Mouse (Mus musculus): Measurements from ENCODE around the gene Scg5. TPM values are rescaled to one million over a fixed set of nuclear protein-coding genes. Genes with fewer than 3 reads are reported as not detected.

Gene Scg5
- total RNA-seq (2021) = 100 to 1,000 TPM; 378 to 402 TPM
- long read RNA-seq, experiment 1, transcript Scg5-201 (6 exons, 1,208 nt) = major isoform, 219 of 273 reads
- long read RNA-seq, experiment 1, partial matches to known transcripts = 41 of 273 reads
- long read RNA-seq, experiment 1, other reads (novel, unspliced or antisense) = 13 of 273 reads
- long read RNA-seq, experiment 2, transcript Scg5-201 (6 exons, 1,208 nt) = major isoform, 341 of 419 reads
- long read RNA-seq, experiment 2, partial matches to known transcripts = 57 of 419 reads
- long read RNA-seq, experiment 2, other reads (novel, unspliced or antisense) = 21 of 419 reads

- peak within 1 kb of the TSS; percentile 73 for H3K4me3 ChIP-seq
- TF ChIP-seq CTCF (conservative IDR thresholded peaks at IDR 0.05) = no peak
- H3K27ac ChIP-seq = peak within 1 kb of the TSS; percentile 90
- peak; percentile 79 to 88 for DNase-seq (ENCODE audit: low spot score in 2 of 2)
Measured at GRCm38 (mm10) chr2:113828943-113829882, at the start of gene Scg5. Gene Scg5, minus strand, starts transcription at chr2:113829121.

GRCm38 (mm10) chr2:113870115-113870514, 41.2 kb upstream of the Scg5 start:
- TF ChIP-seq CTCF (conservative IDR thresholded peaks at IDR 0.05) = no peak
- Histone ChIP-seq H3K27ac (no peak overlapping the region), H3K4me3 (no peak overlapping the region)
- peak in 1 of 2 experiments; percentile 19 for DNase-seq (ENCODE audit: low spot score in 2 of 2)

GRCm38 (mm10) chr2:113868404-113868803, 39.5 kb upstream of the Scg5 start:
- TF ChIP-seq CTCF (conservative IDR thresholded peaks at IDR 0.05) = no peak
- no peak for DNase-seq (ENCODE audit: low spot score in 2 of 2)
- H3K4me3 ChIP-seq = no peak overlapping the region
- no peak overlapping the region for H3K27ac ChIP-seq

- DNase-seq (ENCODE audit: low spot score in 2 of 2) = no peak
Measured at GRCm38 (mm10) chr2:113866155-113866554, 37.2 kb upstream of the Scg5 start.

GRCm38 (mm10) chr2:113849141-113849540, 20.2 kb upstream of the Scg5 start:
- no peak for TF ChIP-seq CTCF (conservative IDR thresholded peaks at IDR 0.05)
- H3K27ac ChIP-seq = peak overlapping the region; percentile 98
- peak overlapping the region; percentile 87 for H3K4me3 ChIP-seq
- peak in 1 of 2 experiments; percentile 16 for DNase-seq (ENCODE audit: low spot score in 2 of 2)

More at GRCm38 (mm10) chr2:113866155-113866554, 37.2 kb upstream of the Scg5 start:
- no peak overlapping the region for H3K27ac ChIP-seq
- no peak overlapping the region for H3K4me3 ChIP-seq
- TF ChIP-seq CTCF (conservative IDR thresholded peaks at IDR 0.05) = peak; percentile 83

- peak within 1 kb of the TSS; percentile 98 for H3K27ac ChIP-seq
- H3K4me3 ChIP-seq = peak within 1 kb of the TSS; percentile 87
- TF ChIP-seq CTCF (conservative IDR thresholded peaks at IDR 0.05) = no peak
- DNase-seq (ENCODE audit: low spot score in 2 of 2) = peak; percentile 87 to 91
Measured at GRCm38 (mm10) chr2:113848245-113849121, 19.6 kb upstream of the Scg5 start, which contains the start of gene Arhgap11a. Gene Arhgap11a, minus strand, starts transcription at chr2:113848661.

GRCm38 (mm10) chr2:113847678-113848244, 18.8 kb upstream of the Scg5 start:
- no peak for DNase-seq (ENCODE audit: low spot score in 2 of 2)
- TF ChIP-seq CTCF (conservative IDR thresholded peaks at IDR 0.05) = no peak
- peak overlapping the region; percentile 87 for H3K4me3 ChIP-seq
- no peak overlapping the region for H3K27ac ChIP-seq

GRCm38 (mm10) chr2:113845081-113845480, 16.2 kb upstream of the Scg5 start:
- DNase-seq (ENCODE audit: low spot score in 2 of 2) = no peak
- no peak overlapping the region for H3K27ac ChIP-seq
- H3K4me3 ChIP-seq = no peak overlapping the region
- no peak for TF ChIP-seq CTCF (conservative IDR thresholded peaks at IDR 0.05)

GRCm38 (mm10) chr2:113841656-113842437, 12.9 kb upstream of the Scg5 start:
- TF ChIP-seq CTCF (conservative IDR thresholded peaks at IDR 0.05) = no peak
- Histone ChIP-seq H3K27ac (no peak overlapping the region), H3K4me3 (no peak overlapping the region)
- no peak for DNase-seq (ENCODE audit: low spot score in 2 of 2)

- no peak overlapping the region for H3K27ac ChIP-seq
- no peak for DNase-seq (ENCODE audit: low spot score in 2 of 2)
- no peak for TF ChIP-seq CTCF (conservative IDR thresholded peaks at IDR 0.05)
- no peak overlapping the region for H3K4me3 ChIP-seq
Measured at GRCm38 (mm10) chr2:113839488-113839887, 10.6 kb upstream of the Scg5 start.

GRCm38 (mm10) chr2:113835219-113835618, 6.3 kb upstream of the Scg5 start:
- H3K4me3 ChIP-seq = no peak overlapping the region
- H3K27ac ChIP-seq = no peak overlapping the region
- DNase-seq (ENCODE audit: low spot score in 2 of 2) = no peak
- TF ChIP-seq CTCF (conservative IDR thresholded peaks at IDR 0.05) = no peak
